Mouse (Mus musculus): ENCODE measurements around the gene Qrfpr.

Qrfpr gene

DNA sequence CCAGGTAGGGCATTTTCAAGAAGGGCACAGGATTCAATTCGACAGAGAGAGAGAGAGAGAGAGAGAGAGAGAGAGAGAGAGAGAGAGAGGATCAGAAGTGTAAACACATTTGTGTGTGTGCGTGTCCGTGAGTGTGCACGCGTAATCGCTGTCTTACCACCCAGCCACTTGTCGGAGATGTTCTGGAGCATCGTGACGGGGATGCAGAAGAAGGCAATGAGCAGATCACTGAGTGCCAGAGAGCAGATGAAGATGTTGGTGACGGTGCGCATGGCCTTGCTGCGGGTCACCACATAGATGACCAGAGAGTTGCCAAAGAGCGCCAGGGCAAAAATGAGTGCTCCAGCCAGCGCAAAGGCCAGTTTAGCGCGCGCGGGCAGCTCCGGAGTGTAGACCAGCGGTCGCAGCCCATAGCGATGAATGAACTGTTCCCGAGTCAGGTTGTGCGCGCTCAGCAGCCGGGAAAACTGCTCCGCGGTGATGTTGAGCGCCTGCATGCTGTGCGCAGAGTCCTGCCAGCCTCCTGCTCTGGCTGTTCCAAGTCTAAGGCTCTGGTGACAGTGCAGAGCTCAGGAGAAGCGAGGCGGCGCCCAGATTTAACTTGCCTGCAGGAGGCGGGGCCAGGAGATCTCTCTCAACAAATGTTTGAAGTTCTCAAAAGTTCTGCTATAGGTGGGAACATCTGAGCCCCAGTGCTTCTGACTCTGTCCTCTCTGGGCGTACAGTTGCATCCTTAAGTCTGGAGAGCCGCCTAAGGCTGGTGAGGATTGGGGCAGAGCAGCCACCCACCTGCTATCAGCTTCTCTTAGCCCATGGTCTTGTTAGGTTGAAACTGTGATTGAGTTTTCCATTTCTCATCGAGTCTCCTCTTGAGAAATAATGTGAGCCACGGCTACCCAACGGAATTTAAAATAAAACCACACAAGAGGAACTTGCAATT, at the start of gene Qrfpr:
TSS of gene Qrfpr (minus strand) at position 571 of the 940 bp plus-strand sequence.
- DNase-seq (ENCODE audit: extremely low read depth, low read depth, low spot score), result no peak

DNA sequence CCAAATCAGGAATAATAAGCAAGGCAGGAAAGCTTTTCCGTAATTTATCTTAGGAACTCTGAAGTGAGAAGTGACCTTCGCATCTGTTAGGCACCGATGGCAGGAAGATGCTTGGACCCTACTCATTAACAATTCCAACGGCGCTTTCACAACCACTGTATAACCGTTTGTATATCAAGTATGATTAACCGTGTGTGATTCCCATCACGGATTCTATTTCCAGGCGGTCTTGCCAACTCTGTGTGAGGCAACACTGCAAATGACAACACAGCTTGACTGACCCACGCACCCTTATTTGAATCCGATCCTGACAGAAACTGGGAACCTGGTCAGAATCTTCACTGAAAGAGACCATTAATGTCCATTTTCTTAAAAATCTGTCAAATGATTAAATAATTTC, 41.8 kb upstream of the Qrfpr start:
- DNase-seq (ENCODE audit: extremely low read depth, low read depth, low spot score), result peak; percentile 28

- peak; percentile 30 for DNase-seq (ENCODE audit: extremely low read depth, low read depth, low spot score)
These were observed 41.2 kb upstream of the Qrfpr start for GRCm38 (mm10) chr3:36263265-36263664.

- no peak for DNase-seq (ENCODE audit: extremely low read depth, low read depth, low spot score)
These were observed 28.5 kb upstream of the Qrfpr start for GRCm38 (mm10) chr3:36250585-36250984.

GRCm38 (mm10) chr3:36248446-36248845, 26.3 kb upstream of the Qrfpr start:
- no peak for DNase-seq (ENCODE audit: extremely low read depth, low read depth, low spot score)

DNA sequence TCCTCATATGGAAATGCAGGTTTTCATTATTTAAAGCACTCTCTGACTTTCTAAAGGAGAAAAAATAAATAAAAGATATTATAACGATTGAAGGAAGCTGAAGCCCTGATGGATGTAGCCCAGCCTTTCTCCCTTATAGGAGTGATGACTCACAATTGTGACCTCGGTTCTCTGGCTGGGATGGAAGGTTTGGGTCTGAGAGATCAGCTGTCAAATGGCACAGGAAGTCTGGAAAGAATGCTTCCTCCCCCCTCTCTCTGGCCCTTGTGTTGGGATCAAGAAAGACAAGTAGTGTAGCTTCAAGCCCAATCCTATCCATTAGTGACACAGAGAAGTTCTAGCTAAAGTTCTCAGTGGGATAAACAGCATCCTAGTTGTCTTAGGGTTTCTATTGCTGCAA, 7.8 kb upstream of the Qrfpr start:
- no peak for DNase-seq (ENCODE audit: extremely low read depth, low read depth, low spot score)

DNA sequence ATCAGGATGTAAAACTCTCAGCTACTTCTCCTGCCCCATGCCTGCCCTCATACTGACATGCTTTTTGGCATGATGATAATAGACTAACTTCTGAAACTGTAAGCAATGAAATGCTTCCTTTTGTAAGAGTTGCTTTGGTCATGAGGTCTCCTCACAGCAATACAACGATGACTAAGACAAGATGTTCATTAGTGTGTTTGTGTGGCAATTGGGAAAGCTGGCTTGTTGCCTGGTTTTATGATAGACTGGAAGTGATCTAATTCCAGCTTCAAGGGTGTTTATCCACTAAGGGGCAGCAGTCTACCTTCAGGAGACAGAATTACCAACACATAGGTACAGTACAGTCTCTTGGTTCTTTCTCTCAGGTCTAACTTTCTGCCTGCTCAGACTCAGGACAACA, 5.1 kb upstream of the Qrfpr start:
- DNase-seq (ENCODE audit: extremely low read depth, low read depth, low spot score), result no peak

DNA sequence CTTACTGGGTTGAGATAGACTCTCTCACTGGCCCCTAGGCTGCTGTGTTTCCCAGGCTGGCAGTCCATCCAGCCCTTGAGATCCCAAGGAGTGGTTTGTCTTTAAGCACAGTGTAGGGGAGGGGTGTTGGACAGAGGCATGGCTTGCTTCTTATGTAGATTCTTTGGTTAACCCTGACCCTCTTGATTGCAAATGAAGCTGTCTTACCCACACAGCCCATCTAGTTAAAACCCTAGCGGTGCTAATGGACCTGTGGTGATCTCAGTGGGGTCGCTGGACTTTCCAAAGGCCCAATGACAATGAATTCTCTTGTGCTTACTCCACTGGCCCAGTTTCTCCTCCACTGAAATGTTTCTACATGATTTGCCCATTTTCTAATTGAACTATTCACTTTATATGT, 1.2 kb upstream of the Qrfpr start:
- DNase-seq (ENCODE audit: extremely low read depth, low read depth, low spot score), result no peak

- no peak for DNase-seq (ENCODE audit: extremely low read depth, low read depth, low spot score)
These were observed 9.4 kb downstream of the Qrfpr start for GRCm38 (mm10) chr3:36212758-36213157.

DNA sequence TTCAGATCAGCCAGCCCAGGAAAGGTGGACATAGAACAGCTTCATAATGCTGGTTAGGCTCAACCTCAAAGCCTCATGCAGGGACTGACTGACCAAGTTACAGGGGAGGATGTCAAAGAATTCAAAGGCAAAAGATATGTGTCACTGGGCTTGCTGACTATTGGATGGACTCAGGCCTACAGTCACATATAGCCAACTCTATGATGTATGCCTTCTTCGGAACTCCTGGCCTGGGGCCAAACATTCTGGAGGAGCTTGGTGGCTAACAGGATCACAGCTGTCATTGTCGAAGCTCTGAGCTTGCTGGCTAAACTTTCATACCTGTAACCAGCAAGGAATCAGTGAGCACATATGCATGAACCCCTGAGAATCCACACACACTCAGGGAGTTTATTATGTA, 11.2 kb downstream of the Qrfpr start:
- no peak for DNase-seq (ENCODE audit: extremely low read depth, low read depth, low spot score)

DNA sequence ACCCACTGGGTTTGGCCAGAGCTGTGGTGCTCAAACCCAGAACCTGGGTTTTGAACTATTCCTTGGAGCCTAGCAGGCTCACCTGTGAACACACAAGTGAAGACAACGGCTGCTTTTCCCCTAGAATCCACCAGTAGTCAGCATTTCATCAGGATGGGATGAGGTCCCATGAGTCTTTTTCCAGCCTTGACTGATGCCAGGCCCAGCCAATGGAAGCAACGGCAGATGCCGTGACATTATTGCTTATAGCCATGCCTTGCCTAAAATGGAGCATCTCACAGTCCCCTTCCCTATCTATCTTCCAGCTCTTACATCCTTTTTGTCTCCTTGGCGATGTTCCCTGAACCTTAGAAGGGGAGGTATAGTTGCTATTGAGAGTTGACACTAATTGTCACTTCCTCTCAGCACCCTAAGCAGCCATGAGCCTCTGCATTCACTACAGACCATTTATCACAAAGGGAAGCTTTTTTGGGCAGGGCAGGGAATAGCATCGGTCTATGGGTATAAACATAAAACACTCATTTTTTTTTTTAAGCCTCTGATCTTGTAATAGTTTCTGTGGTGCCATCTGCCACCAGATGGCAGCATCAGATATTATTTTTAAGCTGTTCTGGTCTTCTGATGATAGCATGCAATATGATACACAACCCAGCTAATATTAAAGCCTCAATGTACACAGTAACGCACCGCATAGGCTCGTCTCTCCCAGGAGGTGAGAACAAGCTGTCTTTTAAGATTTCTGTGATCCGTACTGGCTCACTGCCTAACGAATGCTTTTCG, 12.1 kb downstream of the Qrfpr start:
- DNase-seq (ENCODE audit: extremely low read depth, low read depth, low spot score), result no peak

DNA sequence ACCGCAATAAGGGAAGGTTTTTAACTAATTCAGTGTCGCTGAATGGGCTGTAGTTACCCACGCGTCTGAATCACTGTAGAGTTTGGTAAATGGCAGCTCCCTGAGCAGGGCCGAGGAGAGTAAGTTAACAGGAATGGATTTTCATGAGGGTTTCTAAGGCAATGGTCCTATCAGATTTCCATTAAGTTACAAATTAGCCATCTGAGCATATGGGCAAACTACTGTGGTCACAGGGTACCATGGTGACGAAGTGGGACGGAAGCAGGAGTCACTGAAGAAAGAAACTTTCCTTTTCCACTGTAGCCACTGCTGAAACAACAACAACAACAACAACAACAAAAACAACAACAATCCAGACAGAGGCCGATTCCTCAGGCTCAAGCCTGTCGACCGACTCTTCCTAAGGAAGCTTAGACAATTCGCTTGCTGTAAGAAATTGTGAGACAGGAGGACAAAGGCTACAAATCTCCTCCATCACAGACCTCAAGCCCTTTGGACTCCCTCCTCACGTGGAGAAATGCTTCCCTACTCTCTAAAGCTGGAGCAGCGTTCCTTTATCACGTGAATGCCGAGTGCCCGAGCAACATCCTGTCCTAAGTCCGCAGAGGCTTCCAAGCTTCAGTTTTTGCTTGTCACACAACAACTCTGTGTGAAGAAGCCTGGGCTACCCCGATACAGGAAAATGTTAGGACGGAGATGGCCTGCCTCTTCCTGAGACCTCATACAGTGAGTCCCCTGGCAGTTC, 14.4 kb downstream of the Qrfpr start:
- no peak for DNase-seq (ENCODE audit: extremely low read depth, low read depth, low spot score)

GRCm38 (mm10) chr3:36202932-36203331, 19.2 kb downstream of the Qrfpr start:
- no peak for DNase-seq (ENCODE audit: extremely low read depth, low read depth, low spot score)

DNA sequence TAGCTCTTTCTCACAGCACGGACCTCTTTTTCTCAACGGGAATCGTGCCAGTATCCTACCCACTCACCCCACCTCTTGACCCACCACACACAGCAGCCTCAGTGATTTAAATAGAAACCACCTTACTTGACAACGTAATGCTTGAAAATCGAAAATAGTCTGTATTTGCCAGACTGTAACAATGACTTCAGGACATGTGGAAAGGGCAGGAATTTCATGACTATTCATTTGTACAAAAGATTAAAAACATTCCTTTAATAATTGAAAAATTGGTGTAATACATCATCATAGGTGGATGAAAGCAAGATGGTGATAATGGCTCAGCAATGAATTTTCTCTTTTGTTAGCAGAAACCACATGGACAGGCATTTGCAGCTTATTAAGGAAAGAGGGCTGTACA, 21.0 kb downstream of the Qrfpr start:
- DNase-seq (ENCODE audit: extremely low read depth, low read depth, low spot score), result no peak

GRCm38 (mm10) chr3:36189243-36189642, 32.9 kb downstream of the Qrfpr start:
- DNase-seq (ENCODE audit: extremely low read depth, low read depth, low spot score), result no peak

DNA sequence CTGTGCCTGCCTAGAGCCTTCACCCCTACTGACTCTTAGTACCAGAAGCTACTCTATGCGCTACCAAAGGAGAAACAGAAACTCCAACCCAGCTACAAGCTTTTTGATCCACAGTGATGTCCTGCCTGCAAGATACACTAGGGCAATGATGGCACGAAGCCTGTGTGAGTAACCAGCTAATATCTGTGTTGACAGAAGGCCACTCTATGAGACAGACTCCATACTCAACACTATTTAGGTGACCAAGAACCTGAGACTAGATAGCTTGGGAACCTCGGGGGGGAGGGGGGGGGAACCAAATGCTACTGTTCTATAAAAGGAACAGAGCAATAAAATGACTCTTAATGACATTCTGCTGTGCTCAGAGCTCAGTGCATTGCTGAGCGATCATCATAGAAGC, 35.6 kb downstream of the Qrfpr start:
- DNase-seq (ENCODE audit: extremely low read depth, low read depth, low spot score), result no peak

DNA sequence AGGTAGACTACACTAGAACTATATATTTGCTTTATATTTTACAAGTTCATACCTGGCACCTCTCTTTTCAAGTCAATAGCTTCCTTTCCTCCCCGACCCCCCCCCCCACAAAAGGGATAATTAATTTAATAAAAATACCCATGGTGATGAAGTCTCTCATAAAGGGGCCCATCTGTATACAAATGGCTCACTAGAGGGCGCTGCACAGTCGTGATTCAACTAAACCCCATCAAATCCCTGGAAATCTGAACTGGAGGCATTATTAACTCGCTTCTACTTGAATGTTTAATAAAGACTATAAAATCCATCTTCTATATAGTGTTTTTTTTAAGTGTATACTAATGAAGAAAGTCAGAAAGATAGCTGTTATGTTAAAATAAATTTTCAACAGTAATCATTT, 40.6 kb downstream of the Qrfpr start:
- DNase-seq (ENCODE audit: extremely low read depth, low read depth, low spot score), result no peak

DNA sequence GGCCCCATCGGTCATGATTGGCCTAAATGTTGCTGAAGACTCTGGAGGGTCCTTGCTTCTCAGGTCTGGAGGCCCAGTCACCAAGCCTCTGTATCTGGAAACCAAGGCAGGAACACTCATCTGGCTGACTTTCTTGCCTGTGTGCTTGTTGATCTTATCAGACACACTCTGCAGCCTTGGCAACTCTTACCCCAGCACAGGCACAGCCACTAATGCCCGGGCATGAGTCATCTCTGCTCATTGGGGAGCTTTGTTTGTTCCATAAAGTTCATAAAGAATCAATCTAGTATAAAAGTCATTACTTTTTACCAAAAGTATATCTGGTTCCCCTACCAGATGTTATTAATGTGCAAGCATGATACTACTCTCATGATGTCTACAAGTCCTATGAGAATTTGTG, 48.4 kb downstream of the Qrfpr start:
- no peak for DNase-seq (ENCODE audit: extremely low read depth, low read depth, low spot score)

- no peak for DNase-seq (ENCODE audit: extremely low read depth, low read depth, low spot score)
These were observed 50.8 kb downstream of the Qrfpr start for GRCm38 (mm10) chr3:36171348-36171747.

- no peak for DNase-seq (ENCODE audit: extremely low read depth, low read depth, low spot score)
These were observed 51.4 kb downstream of the Qrfpr start for GRCm38 (mm10) chr3:36170670-36171210.

DNA sequence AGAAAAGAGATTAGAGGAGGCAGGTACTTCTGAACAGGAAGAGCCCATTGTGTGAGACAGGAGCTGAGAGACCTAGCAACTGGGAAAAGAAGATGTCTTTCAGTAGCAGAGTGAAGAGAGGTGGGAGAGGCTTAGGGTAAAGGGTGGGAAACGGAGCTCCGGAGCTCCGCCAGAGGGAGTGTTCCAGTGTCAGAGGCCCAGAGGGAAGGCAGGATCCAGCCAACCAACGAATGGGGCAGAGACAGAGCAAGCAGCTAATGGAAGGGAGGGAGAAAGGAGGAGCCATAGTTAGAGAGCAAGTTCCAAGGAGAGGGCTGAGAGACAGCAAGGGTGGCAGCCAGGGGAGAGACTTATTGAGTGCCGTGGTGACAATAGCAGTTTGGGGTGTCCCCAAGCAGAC, 66.8 kb downstream of the Qrfpr start:
- DNase-seq (ENCODE audit: extremely low read depth, low read depth, low spot score), result no peak
